Mouse (Mus musculus) C2C12 (cell line): ENCODE data around the gene Zbed6.

Experiments
- CTCF ChIP-seq: IDR thresholded peaks from one replicate; pipeline ENCODE4 v1.5.1; 2011; ENCODE audit not compliant: control insufficient read depth, insufficient read depth, insufficient read length
- MYOG ChIP-seq: IDR thresholded peaks from one replicate; pipeline ENCODE4 v1.6.1; 2011; ENCODE audit not compliant: control insufficient read depth, insufficient read length; ENCODE audit errors: extremely low read depth

DNA sequence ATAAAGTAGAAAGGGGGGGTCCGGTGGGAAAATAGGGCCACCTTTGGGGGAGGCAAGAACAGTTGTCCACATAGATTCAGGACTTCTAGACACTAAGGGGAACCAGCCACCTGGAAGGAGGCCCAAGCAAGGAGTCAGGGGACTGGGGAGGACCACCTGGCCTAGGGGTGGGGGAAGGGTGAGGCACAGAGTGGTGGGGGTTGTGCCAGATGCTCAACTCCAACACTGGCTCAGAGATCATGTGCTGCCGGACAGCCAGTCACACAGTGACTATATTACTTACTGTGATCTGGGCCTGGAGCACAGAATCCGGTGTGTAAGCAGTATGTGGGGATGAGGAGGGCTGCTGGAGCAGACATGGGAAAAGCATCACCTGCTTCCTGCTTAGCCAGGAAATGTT lies 48.6 kb upstream of the Zbed6 start:
- TF ChIP-seq MYOG: no peak
- no peak for TF ChIP-seq CTCF
